Mouse (Mus musculus) left cerebral cortex, adult 6 months (tissue): Measurements from ENCODE around the gene Gm43518. TPM values are rescaled to one million over a fixed set of nuclear protein-coding genes. Genes with fewer than 3 reads are reported as not detected.

ENCODE experiments used
- long read RNA-seq, 2 experiments: library from polyadenylated mRNA; unstranded; transcript quantifications; one replicate each; pipeline ENCODE4 v2.0.0; 2019 to 2020
- polyA plus RNA-seq: library from polyadenylated mRNA; unstranded; fragments of <200 nt; fragmentation: Nextera tagmentation; gene quantifications from 2 replicates; pipeline ENCODE4 v1.2.3, GENCODE M21; 2021

The Gm43518 gene
- not detected in 2 replicates for polyA plus RNA-seq
- long read RNA-seq, experiment 1, result 0 reads
- long read RNA-seq, experiment 2, partial matches to known transcripts, result 0 of 1 reads
- long read RNA-seq, experiment 2, other reads (novel, unspliced or antisense), result 1 of 1 reads

DNA sequence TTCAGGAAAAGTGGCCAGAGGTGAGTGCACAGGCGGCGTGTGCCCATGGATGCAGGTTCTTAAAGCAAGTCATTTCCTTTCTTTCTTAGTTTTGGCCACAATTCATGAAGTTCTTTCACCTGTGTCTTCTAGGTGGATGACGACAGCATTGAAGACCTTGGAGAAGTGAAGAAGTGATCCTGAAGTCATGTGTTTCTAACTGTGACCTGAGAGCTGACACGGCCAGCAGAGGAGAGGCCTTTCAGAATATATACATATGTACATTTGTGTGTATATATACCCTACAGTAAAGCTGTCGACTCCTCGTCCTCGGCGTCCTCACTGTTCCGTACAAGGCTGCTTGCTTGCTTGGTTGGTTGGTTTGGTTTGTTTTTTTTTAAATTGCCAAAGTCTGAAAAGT lies at the start of gene Gm43518:
Gene Gm43518 (plus strand): TSS at position 301 of the 400 bp plus-strand sequence.

GRCm38 (mm10) chr5:123879928-123880327 lies 47.3 kb upstream of the Gm43518 start, which contains the start of gene Hcar1:
TSS of gene Hcar1 (minus strand) at chr5:123880020.

GRCm38 (mm10) chr5:123906976-123907630 lies 20.1 kb upstream of the Gm43518 start, which contains the start of gene Denr:
TSS of gene Denr (plus strand) at chr5:123907175.

GRCm38 (mm10) chr5:123930508-123930989 lies 3.3 kb downstream of the Gm43518 start, which contains the start of gene Ccdc62:
TSS of gene Ccdc62 (plus strand) at chr5:123930679.

DNA sequence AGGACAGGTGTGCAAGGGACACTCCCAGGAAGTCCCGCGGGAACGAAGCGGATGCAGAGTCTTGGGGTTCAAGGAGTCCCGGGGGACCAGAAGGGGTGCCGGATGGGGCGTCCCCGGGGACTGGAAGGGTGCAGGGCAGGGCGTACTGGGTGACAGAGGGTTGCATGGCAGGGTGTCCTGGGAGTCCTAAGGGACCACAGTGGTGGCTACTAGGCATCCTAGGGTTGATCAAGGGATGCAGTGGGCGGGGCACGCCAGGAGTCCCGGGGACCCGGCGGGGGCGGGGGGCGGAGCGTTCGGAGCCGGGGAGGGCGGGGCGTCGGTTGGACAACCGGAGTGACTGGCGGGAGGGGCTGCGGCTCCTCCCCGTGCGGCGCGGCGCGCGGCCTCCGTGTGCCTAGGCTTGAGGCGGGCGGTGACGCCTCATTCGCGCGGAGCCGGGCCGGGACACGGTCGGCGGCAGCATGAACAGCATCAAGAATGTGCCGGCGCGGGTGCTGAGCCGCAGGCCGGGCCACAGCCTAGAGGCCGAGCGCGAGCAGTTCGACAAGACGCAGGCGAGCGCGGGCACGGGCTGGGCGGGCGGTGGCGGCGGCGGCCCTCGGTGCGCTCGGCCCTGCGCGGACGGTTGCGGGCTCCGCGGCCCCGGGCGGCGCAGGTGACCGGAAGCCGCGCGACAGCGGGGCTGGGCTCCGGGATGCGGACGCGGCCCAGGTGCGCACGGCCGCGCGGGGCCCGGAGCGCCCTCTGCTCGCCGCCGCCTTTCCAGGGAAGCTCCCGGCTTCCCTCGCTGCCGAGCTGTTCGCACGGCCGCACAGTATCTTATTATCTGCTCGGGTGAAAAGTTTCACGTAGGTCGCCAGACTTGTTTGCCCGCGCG lies 46.3 kb downstream of the Gm43518 start, which contains the start of gene Hip1r:
Gene Hip1r (plus strand): TSS at position 330 of the 880 bp plus-strand sequence.

Other genes with a start within 250 kb of the Gm43518 start
- 32.8 and 39.0 TPM in 2 replicates for gene Clip1, start 242.8 kb upstream of the Gm43518 start, polyA plus RNA-seq
- gene Zcchc8, start 206.3 kb upstream of the Gm43518 start, polyA plus RNA-seq, result 16.1 and 16.9 TPM in 2 replicates
- gene Rsrc2, start 178.0 kb upstream of the Gm43518 start, polyA plus RNA-seq, result 47.0 and 58.7 TPM in 2 replicates
- gene Kntc1, start 177.7 kb upstream of the Gm43518 start, polyA plus RNA-seq, result 0.63 and 1.7 TPM in 2 replicates
- gene Hcar2, start 61.9 kb upstream of the Gm43518 start, polyA plus RNA-seq, result 0.09 TPM in 1 of 2 replicates, not detected in the other
- 0.38 and 0.56 TPM in 2 replicates for gene Hcar1, start 47.4 kb upstream of the Gm43518 start, polyA plus RNA-seq
- gene Denr, start 20.2 kb upstream of the Gm43518 start, polyA plus RNA-seq, result 93.0 and 152 TPM in 2 replicates
- gene Ccdc62, start 3.3 kb downstream of the Gm43518 start, polyA plus RNA-seq, result 1.8 and 3.2 TPM in 2 replicates
- gene Hip1r, start 46.2 kb downstream of the Gm43518 start, polyA plus RNA-seq, result 10.4 and 11.5 TPM in 2 replicates
- gene Vps37b, start 104.9 kb downstream of the Gm43518 start, polyA plus RNA-seq, result 13.1 and 26.3 TPM in 2 replicates
- 28.7 and 35.1 TPM in 2 replicates for gene Abcb9, start 168.4 kb downstream of the Gm43518 start, polyA plus RNA-seq
- 46.6 and 68.3 TPM in 2 replicates for gene Ogfod2, start 184.9 kb downstream of the Gm43518 start, polyA plus RNA-seq
- 105 and 120 TPM in 2 replicates for gene Arl6ip4, start 188.7 kb downstream of the Gm43518 start, polyA plus RNA-seq